Comparison of ENCODE assay signal across 9 mouse cellular contexts in genomic region chrX:101638856-101639255, GRCm38 (mm10). TPM values are rescaled to one million over a fixed set of nuclear protein-coding genes. Genes with fewer than 3 reads are reported as not detected.
A peak's percentile ranks its signal among the peaks of the same experiment; 100 is the strongest.
DNase-seq lines count a peak whose midpoint lies in the region; ATAC-seq lines count a peak whose summit lies in the region.
"Had no signal": no experiment of that assay in that cellular context is flagged by ENCODE, and none has a peak within 500 bp of the region (broad histone marks: within the 10 kb centered on the region; RNA-seq: fewer than 3 reads in every experiment).

No protein-coding gene starts in this region.

- peak overlapping the region; percentile 79; the same call in 1 of the 2 replicates for H3K4me3 ChIP-seq in kidney, embryonic 16.5 days (ENCODE audit: low read length)
- peak overlapping the region; percentile 66 for H3K4me3 ChIP-seq in hindbrain, embryonic 13.5 days
- H3K4me3 ChIP-seq in midbrain, embryonic 14.5 days (replicated peaks; ENCODE audit: low read depth, low read length), result peak overlapping the region; percentile 56; the same call in 1 of the 2 replicates

- no peak for DNase-seq in kidney, postnatal 4 days
- peak; percentile 7 for DNase-seq in T-cell, adult 2 months (ENCODE audit: low spot score)
- DNase-seq in midbrain, embryonic 14.5 days, result no peak
- DNase-seq in right cerebral cortex, adult 18-20 months, result no peak
- no peak for DNase-seq in natural killer cell, adult 2 months (ENCODE audit: low spot score in 2 of 2)
- DNase-seq in urinary bladder, postnatal 4 days (ENCODE audit: low spot score in 2 of 2), result no peak
- DNase-seq: adrenal gland, adult 8-10 months had no signal

- peak overlapping the region; percentile 55; the same call in 1 of the 2 replicates for H3K4me2 ChIP-seq in kidney, embryonic 16.5 days (replicated peaks; ENCODE audit: low read depth, low read length)
- peak overlapping the region; percentile 52 for H3K4me2 ChIP-seq in hindbrain, embryonic 13.5 days
- peak overlapping the region; percentile 52 for H3K4me2 ChIP-seq in midbrain, embryonic 14.5 days (ENCODE audit: low read length)

- ATAC-seq in kidney, embryonic 16.5 days (ENCODE audit: low FRiP score, low TSS enrichment), result no peak
- no peak for ATAC-seq in hindbrain, embryonic 13.5 days (ENCODE audit: low FRiP score)
- no peak for ATAC-seq in midbrain, embryonic 14.5 days (ENCODE audit: low FRiP score, low TSS enrichment)

- H3K4me1 ChIP-seq in kidney, embryonic 16.5 days (ENCODE audit: insufficient read depth, low read length), result 0 out of 2 replicates have a peak, but pooled peaks cover 4% of the 10 kb centered on the region
- peaks cover 8% of the 10 kb centered on the region for H3K4me1 ChIP-seq in hindbrain, embryonic 13.5 days (replicated peaks)
- H3K4me1 ChIP-seq in midbrain, embryonic 14.5 days (ENCODE audit: control insufficient read depth, insufficient read depth, low read length), result no peaks in the 10 kb centered on the region

- H3K27ac ChIP-seq in kidney, embryonic 16.5 days (ENCODE audit: low read length), result no peak overlapping the region; the same call in 1 of the 2 replicates
- no peak overlapping the region for H3K27ac ChIP-seq in hindbrain, embryonic 13.5 days
- no peak overlapping the region for H3K27ac ChIP-seq in midbrain, embryonic 14.5 days (replicated peaks; ENCODE audit: low read depth, low read length)

- H3K9me3 ChIP-seq in kidney, embryonic 16.5 days (ENCODE audit: low read length), result no peaks in the 10 kb centered on the region
- no peaks in the 10 kb centered on the region for H3K9me3 ChIP-seq in hindbrain, embryonic 13.5 days
- no peaks in the 10 kb centered on the region for H3K9me3 ChIP-seq in midbrain, embryonic 14.5 days (ENCODE audit: control insufficient read depth, low read length)

- WGBS in kidney, embryonic 16.5 days, result 30% methylated on average over 3 of the region's 3 CpGs
- 35% methylated on average over 3 of the region's 3 CpGs for WGBS in hindbrain, embryonic 13.5 days
- 34% methylated on average over 3 of the region's 3 CpGs for WGBS in midbrain, embryonic 14.5 days

- H3K36me3 ChIP-seq in kidney, embryonic 16.5 days (ENCODE audit: insufficient read depth, low read length), result peaks cover 2% of the 10 kb centered on the region; the same call in 1 of the 2 replicates
- H3K36me3 ChIP-seq in hindbrain, embryonic 13.5 days, result no peaks in the 10 kb centered on the region
- no peaks in the 10 kb centered on the region for H3K36me3 ChIP-seq in midbrain, embryonic 14.5 days (ENCODE audit: control insufficient read depth, insufficient read depth, low read length)

- H3K27me3 ChIP-seq in kidney, embryonic 16.5 days (ENCODE audit: insufficient read depth, low read length), result peaks cover 27% of the 10 kb centered on the region; the same call in 1 of the 2 replicates
- H3K27me3 ChIP-seq in hindbrain, embryonic 13.5 days, result peaks cover 9% of the 10 kb centered on the region; the same call in 1 of the 2 replicates
- H3K27me3 ChIP-seq in midbrain, embryonic 14.5 days (ENCODE audit: control insufficient read depth, insufficient read depth, low read length), result no peaks in the 10 kb centered on the region

- no peak overlapping the region for H3K9ac ChIP-seq in kidney, embryonic 16.5 days (replicated peaks; ENCODE audit: low read length)
- H3K9ac ChIP-seq in hindbrain, embryonic 13.5 days, result no peak overlapping the region
- no peak overlapping the region for H3K9ac ChIP-seq in midbrain, embryonic 14.5 days (replicated peaks; ENCODE audit: low read length)

RNA-seq across cellular contexts. Expression of gene Ogt, which starts 1.0 kb away (rescaled TPM):
- polyA plus RNA-seq in kidney, embryonic 16.5 days (2015; fragmentation: Nextera tagmentation; extraction: Ambion mirVana), result 159 and 180 TPM in 2 replicates
- 194 and 197 TPM in 2 replicates for polyA plus RNA-seq in hindbrain, embryonic 13.5 days (2015; fragmentation: Nextera tagmentation; extraction: Ambion mirVana)
- polyA plus RNA-seq in midbrain, embryonic 14.5 days (2014; fragmentation: Nextera tagmentation; extraction: Ambion mirVana), result 261 and 292 TPM in 2 replicates
